ENCODE assay signal across 8 mouse cellular contexts in genomic region chr14:124742491-124742890, GRCm38 (mm10).
DNase-seq lines count a peak whose midpoint lies in the region; ATAC-seq and TF ChIP-seq lines count a peak whose summit lies in the region.

No protein-coding gene starts in this region.

- no peak for ATAC-seq in neural tube, embryonic 15.5 days (ENCODE audit: low FRiP score)
- peak; percentile 44; the same call in 1 of the 2 replicates for ATAC-seq in embryonic facial prominence, embryonic 11.5 days (replicated peaks; ENCODE audit: insufficient number of reproducible peaks, low FRiP score, low TSS enrichment, low read depth)
- ATAC-seq in hindbrain, postnatal 0 days, result 0 out of 2 replicates have a peak, but pooled peaks have one; percentile 35
- ATAC-seq in neural tube, embryonic 11.5 days (ENCODE audit: insufficient read depth, low FRiP score, low TSS enrichment), result peak; percentile 81
- ATAC-seq in activated CD4-positive, CD25-positive, alpha-beta regulatory T cell, adult 4 months, result no peak
- no peak for ATAC-seq in megakaryocyte, adult 5-6 weeks (ENCODE audit: poor library complexity, severe bottlenecking)

- no peak overlapping the region for H3K27ac ChIP-seq in neural tube, embryonic 15.5 days (replicated peaks)
- no peak overlapping the region for H3K27ac ChIP-seq in embryonic facial prominence, embryonic 11.5 days (replicated peaks; ENCODE audit: low read depth, low read length)
- H3K27ac ChIP-seq in hindbrain, postnatal 0 days, result no peak overlapping the region
- H3K27ac ChIP-seq in neural tube, embryonic 11.5 days (ENCODE audit: low read depth, low read length), result no peak overlapping the region

- H3K36me3 ChIP-seq in neural tube, embryonic 15.5 days, result no peaks in the 10 kb centered on the region
- H3K36me3 ChIP-seq in embryonic facial prominence, embryonic 11.5 days (replicated peaks; ENCODE audit: control insufficient read depth, insufficient read depth, low read depth, low read length), result no peaks in the 10 kb centered on the region
- H3K36me3 ChIP-seq in hindbrain, postnatal 0 days (ENCODE audit: insufficient read depth, low read length), result no peaks in the 10 kb centered on the region
- H3K36me3 ChIP-seq in neural tube, embryonic 11.5 days (ENCODE audit: control insufficient read depth, insufficient read depth, low read length), result no peaks in the 10 kb centered on the region

- peak; percentile 14 for DNase-seq in neural tube, embryonic 10.5 days (ENCODE audit: extremely low spot score, low spot score)
- peak; percentile 10 for DNase-seq in embryonic facial prominence, embryonic 11.5 days (ENCODE audit: low spot score)
- DNase-seq in hindbrain, postnatal 0 days (ENCODE audit: low spot score), result peak; percentile 10
- DNase-seq in neural tube, embryonic 11.5 days (ENCODE audit: low spot score), result peak; percentile 16
- no peak for DNase-seq in testis, postnatal 14 days (ENCODE audit: low spot score)

- WGBS in neural tube, embryonic 15.5 days, result 52% methylated on average over 2 of the region's 2 CpGs
- WGBS in embryonic facial prominence, embryonic 11.5 days, result 33% methylated on average over 2 of the region's 2 CpGs
- 25% methylated on average over 2 of the region's 2 CpGs for WGBS in hindbrain, postnatal 0 days
- 37% methylated on average over 2 of the region's 2 CpGs for WGBS in neural tube, embryonic 11.5 days

- no peak overlapping the region for H3K4me2 ChIP-seq in neural tube, embryonic 15.5 days
- H3K4me2 ChIP-seq in embryonic facial prominence, embryonic 11.5 days (ENCODE audit: low read depth, low read length), result no peak overlapping the region
- no peak overlapping the region for H3K4me2 ChIP-seq in hindbrain, postnatal 0 days (ENCODE audit: low read depth, low read length)
- H3K4me2 ChIP-seq in neural tube, embryonic 11.5 days (ENCODE audit: low read depth), result no peak overlapping the region

- H3K9me3 ChIP-seq in neural tube, embryonic 15.5 days (replicated peaks), result no peaks in the 10 kb centered on the region
- no peaks in the 10 kb centered on the region for H3K9me3 ChIP-seq in embryonic facial prominence, embryonic 11.5 days (replicated peaks; ENCODE audit: control insufficient read depth, low read length)
- H3K9me3 ChIP-seq in hindbrain, postnatal 0 days (ENCODE audit: low read length), result no peaks in the 10 kb centered on the region
- H3K9me3 ChIP-seq in neural tube, embryonic 11.5 days (ENCODE audit: control insufficient read depth, low read length), result no peaks in the 10 kb centered on the region

- no peaks in the 10 kb centered on the region for H3K27me3 ChIP-seq in neural tube, embryonic 15.5 days (replicated peaks)
- H3K27me3 ChIP-seq in embryonic facial prominence, embryonic 11.5 days (ENCODE audit: control insufficient read depth, insufficient read depth, low read length), result no peaks in the 10 kb centered on the region
- no peaks in the 10 kb centered on the region for H3K27me3 ChIP-seq in hindbrain, postnatal 0 days (ENCODE audit: insufficient read depth, low read length)
- no peaks in the 10 kb centered on the region for H3K27me3 ChIP-seq in neural tube, embryonic 11.5 days (ENCODE audit: control insufficient read depth, insufficient read depth, low read length)

- H3K4me1 ChIP-seq in neural tube, embryonic 15.5 days, result no peaks in the 10 kb centered on the region
- no peaks in the 10 kb centered on the region for H3K4me1 ChIP-seq in embryonic facial prominence, embryonic 11.5 days (ENCODE audit: control insufficient read depth, insufficient read depth, low read length)
- no peaks in the 10 kb centered on the region for H3K4me1 ChIP-seq in hindbrain, postnatal 0 days (ENCODE audit: insufficient read depth, low read length)
- H3K4me1 ChIP-seq in neural tube, embryonic 11.5 days (ENCODE audit: control insufficient read depth, insufficient read depth, low read length), result no peaks in the 10 kb centered on the region

- no peak overlapping the region for H3K4me3 ChIP-seq in neural tube, embryonic 15.5 days (replicated peaks)
- no peak overlapping the region for H3K4me3 ChIP-seq in embryonic facial prominence, embryonic 11.5 days (ENCODE audit: low read depth, low read length)
- no peak overlapping the region for H3K4me3 ChIP-seq in hindbrain, postnatal 0 days (ENCODE audit: low read length)
- H3K4me3 ChIP-seq in neural tube, embryonic 11.5 days (ENCODE audit: low read depth, low read length), result no peak overlapping the region

- peak; percentile 69 for TF ChIP-seq CTCF in hindbrain, postnatal 0 days (IDR thresholded peaks at IDR 0.05; ENCODE audit: low read depth)

- H3K9ac ChIP-seq in neural tube, embryonic 15.5 days (replicated peaks), result no peak overlapping the region
- H3K9ac ChIP-seq in embryonic facial prominence, embryonic 11.5 days (replicated peaks; ENCODE audit: low read length), result no peak overlapping the region
- H3K9ac ChIP-seq in hindbrain, postnatal 0 days (replicated peaks; ENCODE audit: low read length), result no peak overlapping the region
- H3K9ac ChIP-seq in neural tube, embryonic 11.5 days (ENCODE audit: low read length), result no peak overlapping the region

Comparison
In these comparisons a context has a peak if more than half of its experiments do, and no peak if none do; other contexts are left out.
1. ATAC-seq: peak in embryonic facial prominence, embryonic 11.5 days (single experiment), hindbrain, postnatal 0 days (single experiment) and neural tube, embryonic 11.5 days (single experiment); none in neural tube, embryonic 15.5 days (single experiment), activated CD4-positive, CD25-positive, alpha-beta regulatory T cell, adult 4 months (single experiment) and megakaryocyte, adult 5-6 weeks (single experiment).